8 mouse cellular contexts compared by ENCODE assay signal in the genomic region with DNA sequence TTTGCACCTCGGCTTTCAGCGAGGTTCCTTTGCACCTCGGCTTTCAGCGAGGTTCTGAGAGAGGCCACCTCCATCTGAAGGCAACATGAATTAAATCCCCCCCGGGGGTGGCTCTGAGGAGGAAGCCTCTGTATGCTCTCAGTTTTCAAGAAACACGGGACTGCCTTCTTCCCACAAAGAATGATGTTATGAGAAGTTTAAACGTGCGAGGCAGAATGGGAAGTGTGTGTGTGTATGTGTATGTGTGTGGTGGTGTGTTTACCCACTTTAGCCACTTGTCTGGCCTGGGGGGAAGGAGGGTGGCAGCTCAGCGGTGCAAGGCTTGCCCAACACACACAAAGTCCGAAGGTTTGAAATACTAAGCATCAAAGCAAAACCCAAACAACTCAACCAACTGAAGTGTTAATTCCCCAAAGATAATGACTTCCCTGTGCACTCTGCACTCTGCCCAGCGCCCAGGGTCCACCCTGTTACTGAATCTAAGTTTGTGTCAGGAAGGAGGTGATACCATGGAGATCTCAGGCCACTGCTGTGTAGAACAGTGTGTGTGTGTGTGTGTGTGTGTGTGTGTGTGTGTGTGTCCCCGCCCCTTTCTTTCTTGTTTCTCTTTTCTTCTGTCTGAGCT. TPM values are rescaled to one million over a fixed set of nuclear protein-coding genes. Genes with fewer than 3 reads are reported as not detected.
DNase-seq lines count a peak whose midpoint lies in the region; ATAC-seq and TF ChIP-seq lines count a peak whose summit lies in the region.

No protein-coding gene starts in this region.

- TF ChIP-seq POLR2A in kidney, adult 2 months (IDR thresholded peaks at IDR 0.05; ENCODE audit: low read depth, low read length): no peak

- H3K4me3 ChIP-seq in brown adipose tissue, adult 24 weeks (ENCODE audit: insufficient read depth, low read depth, low read length): peak overlapping the region; percentile 60
- no peak overlapping the region for H3K4me3 ChIP-seq in embryonic facial prominence, embryonic 12.5 days
- no peak overlapping the region for H3K4me3 ChIP-seq in kidney, adult 2 months (ENCODE audit: insufficient read depth, low read depth, low read length)
- no peak overlapping the region for H3K4me3 ChIP-seq in midbrain, embryonic 11.5 days (ENCODE audit: low read depth, low read length)

- peak overlapping the region; percentile 64 for H3K27ac ChIP-seq in brown adipose tissue, adult 24 weeks (replicated peaks; ENCODE audit: low read depth, low read length)
- no peak overlapping the region for H3K27ac ChIP-seq in embryonic facial prominence, embryonic 12.5 days
- H3K27ac ChIP-seq in kidney, adult 2 months (ENCODE audit: insufficient read depth, low read depth, low read length): no peak overlapping the region
- no peak overlapping the region for H3K27ac ChIP-seq in midbrain, embryonic 11.5 days (ENCODE audit: low read depth, low read length)

- WGBS in embryonic facial prominence, embryonic 12.5 days: 20% methylated on average over 12 of the region's 12 CpGs
- 36% methylated on average over 12 of the region's 12 CpGs for whole genome bisulfite sequencing in kidney, adult 2 months
- 38% methylated on average over 12 of the region's 12 CpGs for WGBS in midbrain, embryonic 11.5 days

- peak overlapping the region; percentile 89 for H3K4me2 ChIP-seq in embryonic facial prominence, embryonic 12.5 days (replicated peaks)
- H3K4me2 ChIP-seq in midbrain, embryonic 11.5 days: no peak overlapping the region; the same call in 1 of the 2 replicates

- no peaks in the 10 kb centered on the region for H3K9me3 ChIP-seq in embryonic facial prominence, embryonic 12.5 days
- H3K9me3 ChIP-seq in midbrain, embryonic 11.5 days (ENCODE audit: control insufficient read depth, low read length): no peaks in the 10 kb centered on the region

- H3K27me3 ChIP-seq in embryonic facial prominence, embryonic 12.5 days: peaks cover 49% of the 10 kb centered on the region
- no peaks in the 10 kb centered on the region for H3K27me3 ChIP-seq in kidney, adult 2 months (replicated peaks; ENCODE audit: control insufficient read depth, insufficient read depth, low read length)
- peaks cover 9% of the 10 kb centered on the region for H3K27me3 ChIP-seq in midbrain, embryonic 11.5 days (ENCODE audit: control insufficient read depth, insufficient read depth, low read length)

- ATAC-seq in embryonic facial prominence, embryonic 12.5 days (ENCODE audit: insufficient number of reproducible peaks, insufficient read depth, low FRiP score, low TSS enrichment): no peak
- ATAC-seq in midbrain, embryonic 11.5 days (ENCODE audit: low FRiP score): no peak

- peaks cover 4% of the 10 kb centered on the region for H3K4me1 ChIP-seq in brown adipose tissue, adult 24 weeks (ENCODE audit: control insufficient read depth, insufficient read depth, insufficient read length, low read length)
- H3K4me1 ChIP-seq in embryonic facial prominence, embryonic 12.5 days: peaks cover 27% of the 10 kb centered on the region
- no peaks in the 10 kb centered on the region; the same call in 1 of the 2 replicates for H3K4me1 ChIP-seq in kidney, adult 2 months (ENCODE audit: control insufficient read depth, insufficient read depth, low read length)
- peaks cover 10% of the 10 kb centered on the region; the same call in 1 of the 2 replicates for H3K4me1 ChIP-seq in midbrain, embryonic 11.5 days (ENCODE audit: control insufficient read depth, insufficient read depth, low read length)

- no peaks in the 10 kb centered on the region for H3K36me3 ChIP-seq in embryonic facial prominence, embryonic 12.5 days
- H3K36me3 ChIP-seq in kidney, adult 2 months (ENCODE audit: control insufficient read depth, insufficient read depth, low read length): no peaks in the 10 kb centered on the region
- H3K36me3 ChIP-seq in midbrain, embryonic 11.5 days (ENCODE audit: control insufficient read depth, insufficient read depth, low read length): no peaks in the 10 kb centered on the region

- no peak overlapping the region for H3K9ac ChIP-seq in embryonic facial prominence, embryonic 12.5 days
- no peak overlapping the region for H3K9ac ChIP-seq in midbrain, embryonic 11.5 days (ENCODE audit: low read length)

- peak; percentile 60 for DNase-seq in kidney, adult 2 months
- peak; percentile 88 for DNase-seq in midbrain, embryonic 11.5 days (ENCODE audit: low spot score, missing footprints)
- DNase-seq in testis, postnatal 10 days (ENCODE audit: low spot score): no peak
- DNase-seq in adrenal gland, adult (ENCODE audit: inconsistent age in 2 of 2, low spot score in 1 of 2): no peak
- no peak for DNase-seq in right cerebral cortex, adult 18-20 months
- DNase-seq in c-Kit-positive CD71-positive TER-119-positive erythroid progenitor cells, embryonic 14.5 days (ENCODE audit: low spot score): no peak

- TF ChIP-seq CTCF in kidney, adult 2 months (conservative IDR thresholded peaks at IDR 0.05; ENCODE audit: insufficient read depth, insufficient read length, low read depth, low read length): no peak

RNA-seq across cellular contexts. Expression of gene Cd83, which starts 1.7 kb away (rescaled TPM):
- 5.6 and 6.7 TPM in 2 replicates for polyA plus RNA-seq in brown adipose tissue, adult 24 weeks (2012; ENCODE audit: insufficient read depth, insufficient read length, missing spikeins)
- 7.2 and 9.5 TPM in 2 replicates for polyA plus RNA-seq in embryonic facial prominence, embryonic 12.5 days (2016; fragmentation: Nextera tagmentation; extraction: Ambion mirVana)
- 1.8 and 3.3 TPM in 2 replicates for polyA plus RNA-seq in kidney, adult 2 months (2012; rRNA removed)
- polyA plus RNA-seq in midbrain, embryonic 11.5 days (2014; fragmentation: Nextera tagmentation; extraction: Ambion mirVana): 6.0 and 7.1 TPM in 2 replicates

Comparison
In these comparisons a context has a peak if more than half of its experiments do, and no peak if none do; other contexts are left out.
1. DNase-seq: peak in kidney, adult 2 months (single experiment) and midbrain, embryonic 11.5 days (single experiment); none in testis, postnatal 10 days (single experiment), adrenal gland, adult (0 of 2), right cerebral cortex, adult 18-20 months (single experiment) and c-Kit-positive CD71-positive TER-119-positive erythroid progenitor cells, embryonic 14.5 days (single experiment).